Mouse (Mus musculus) urinary bladder, postnatal 0 days (tissue): ENCODE measurements around the gene Gusb. TPM values are rescaled to one million over a fixed set of nuclear protein-coding genes. Genes with fewer than 3 reads are reported as not detected.

Source experiments
- polyA plus RNA-seq: library from polyadenylated mRNA; unstranded; fragments of >200 nt; fragmentation: Nextera tagmentation; extraction: Ambion mirVana; gene quantifications from 2 replicates; pipeline ENCODE4 v1.2.1, GENCODE M21; 2015

Gusb gene
- 36.4 and 46.4 TPM in 2 replicates for polyA plus RNA-seq

GRCm38 (mm10) chr5:130002301-130003146 lies at the start of gene Gusb:
Gene Gusb, minus strand, starts transcription at chr5:130003049.

GRCm38 (mm10) chr5:130029142-130029897 lies 26.5 kb upstream of the Gusb start, which contains the start of the genes Asl and Crcp:
Gene Asl, minus strand, starts transcription at chr5:130029247.
Gene Crcp, plus strand, starts transcription at chr5:130029290.

GRCm38 (mm10) chr5:129941495-129942045 lies 61.3 kb downstream of the Gusb start, which contains the start of gene Vkorc1l1:
Gene Vkorc1l1, plus strand, starts transcription at chr5:129941970.

Other genes starting within 250 kb of the Gusb start
- gene Psph, start 215.6 kb downstream of the Gusb start, polyA plus RNA-seq: 24.5 and 24.6 TPM in 2 replicates
- gene Sumf2, start 156.1 kb downstream of the Gusb start, polyA plus RNA-seq: 20.4 and 22.0 TPM in 2 replicates
- 690 and 752 TPM in 2 replicates for gene Chchd2, start 115.6 kb downstream of the Gusb start, polyA plus RNA-seq
- gene Zbed5, start 107.3 kb downstream of the Gusb start, polyA plus RNA-seq: 1.7 and 2.6 TPM in 2 replicates
- 0.15 and 0.33 TPM in 2 replicates for gene Phkg1, start 104.5 kb downstream of the Gusb start, polyA plus RNA-seq
- gene Nupr1l, start 94.5 kb downstream of the Gusb start, polyA plus RNA-seq: 4.3 and 4.5 TPM in 2 replicates
- gene Vkorc1l1, start 61.1 kb downstream of the Gusb start, polyA plus RNA-seq: 15.9 and 18.2 TPM in 2 replicates
- 32.7 and 35.1 TPM in 2 replicates for gene Asl, start 26.2 kb upstream of the Gusb start, polyA plus RNA-seq
- 30.6 and 35.2 TPM in 2 replicates for gene Crcp, start 26.2 kb upstream of the Gusb start, polyA plus RNA-seq
- 75.6 and 83.0 TPM in 2 replicates for gene Tpst1, start 70.3 kb upstream of the Gusb start, polyA plus RNA-seq
- 3.9 and 5.0 TPM in 2 replicates for gene Kctd7, start 141.8 kb upstream of the Gusb start, polyA plus RNA-seq
- gene Rabgef1, start 168.7 kb upstream of the Gusb start, polyA plus RNA-seq: 49.4 and 56.4 TPM in 2 replicates
- 30.7 and 36.9 TPM in 2 replicates for gene Tmem248, start 214.0 kb upstream of the Gusb start, polyA plus RNA-seq